Mouse (Mus musculus) ES-Bruce4 (cell line): ENCODE results near the gene Ldah.

ENCODE experiments used
- CTCF ChIP-seq: IDR thresholded peaks from one replicate; pipeline ENCODE4 v1.8.1; 2011; ENCODE audit warnings: low read depth, low read length
- POLR2A ChIP-seq: IDR thresholded peaks from one replicate; pipeline ENCODE4 v1.8.1; 2011; ENCODE audit warnings: low read length; ENCODE audit not compliant: insufficient read depth

- TF ChIP-seq CTCF (no peak), POLR2A (no peak)
Observed at GRCm38 (mm10) chr12:8269627-8270026, 61.7 kb downstream of the Ldah start.
